Mouse (Mus musculus) lung, embryonic 16.5 days (tissue): ENCODE data around the gene Bin2. TPM values are rescaled to one million over a fixed set of nuclear protein-coding genes. Genes with fewer than 3 reads are reported as not detected.

Source experiments
- ATAC-seq: fragments of 200-750 bp; cut with Nextera tagmentation; 2 replicates; pipeline ENCODE4 v1.8.0; 2017; ENCODE audit warnings: low read depth, mild to moderate bottlenecking, moderate library complexity
- H3K27ac ChIP-seq: fragments of 300-500 bp; sonication (generic); 2 replicates; pipeline ENCODE4 v1.5.1; 2014; ENCODE audit warnings: mild to moderate bottlenecking, control low read depth, low read length
- H3K27me3 ChIP-seq: fragments of 300-500 bp; sonication (generic); 2 replicates; pipeline ENCODE4 v1.6.1; 2014; ENCODE audit warnings: low read depth, low read length, mixed read lengths; ENCODE audit not compliant: control insufficient read depth, insufficient read depth
- H3K36me3 ChIP-seq: fragments of 300-500 bp; sonication (generic); 2 replicates; pipeline ENCODE4 v1.6.1; 2014; ENCODE audit warnings: low read length; ENCODE audit not compliant: control insufficient read depth, insufficient read depth
- H3K4me1 ChIP-seq: fragments of 300-500 bp; sonication (generic); replicated peaks from 2 replicates; pipeline ENCODE4 v1.6.1; 2014; ENCODE audit warnings: low read length, mixed read lengths; ENCODE audit not compliant: control insufficient read depth, insufficient read depth
- H3K4me2 ChIP-seq: fragments of 300-500 bp; sonication (generic); 2 replicates; pipeline ENCODE4 v1.6.1; 2014; ENCODE audit warnings: low read depth, low read length, control low read depth
- H3K4me3 ChIP-seq: fragments of 300-500 bp; sonication (generic); 2 replicates; pipeline ENCODE4 v1.5.1; 2014; ENCODE audit warnings: mild to moderate bottlenecking, low read length, control low read depth
- H3K9ac ChIP-seq: fragments of 300-500 bp; sonication (generic); 2 replicates; pipeline ENCODE4 v1.6.1; 2014; ENCODE audit warnings: low read length, control low read depth
- H3K9me3 ChIP-seq: fragments of 300-500 bp; sonication (generic); 2 replicates; pipeline ENCODE4 v1.6.1; 2016; ENCODE audit warnings: low read length; ENCODE audit not compliant: control insufficient read depth
- WGBS: fragments of 180-500 bp; shearing (Covaris S2); extraction: QIAGEN DNeasy Blood & Tissue Kit; methylation state at CpG from one replicate; pipeline ENCODE4 v1.1.7; 2014; 5-methylcytosine and 5-hydroxymethylcytosine counted together
- polyA plus RNA-seq: library from polyadenylated mRNA; unstranded; fragments of >200 nt; fragmentation: Nextera tagmentation; extraction: Ambion mirVana; gene quantifications from 2 replicates; pipeline ENCODE4 v1.2.1, GENCODE M21; 2015

Bin2 gene
- polyA plus RNA-seq, 1 experiment from 2014 or later: 4.6 TPM

DNA sequence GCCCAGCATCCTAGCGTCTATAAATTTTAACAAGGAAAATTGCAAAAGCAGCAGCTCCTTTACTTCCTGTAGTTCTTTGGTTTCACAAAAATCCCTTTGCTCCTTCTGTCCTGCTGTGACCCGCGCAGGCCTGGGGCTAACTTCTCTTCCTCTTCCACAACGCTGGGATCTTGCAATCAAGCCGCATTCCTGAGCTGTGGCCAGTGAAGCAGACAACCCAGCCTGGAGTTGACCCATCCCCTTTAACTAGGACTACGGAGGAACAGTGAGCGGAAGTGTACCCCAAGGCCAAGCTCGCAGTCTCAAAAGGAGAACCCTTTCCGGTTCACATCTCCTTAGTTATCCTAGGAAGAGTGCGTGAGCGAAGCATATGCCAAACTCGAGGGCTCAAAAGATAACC, 9.2 kb upstream of the Bin2 start:
- Histone ChIP-seq H3K4me3 (no peak overlapping the region), H3K9me3 (no peaks in the 10 kb centered on the region), H3K36me3 (no peaks in the 10 kb centered on the region), H3K27ac (no peak overlapping the region), H3K4me1 (0 out of 2 replicates have a peak, but pooled peaks cover under 1% of the 10 kb centered on the region), H3K27me3 (no peaks in the 10 kb centered on the region), H3K9ac (no peak overlapping the region), H3K4me2 (no peak overlapping the region)
- 77% methylated on average over 12 of the region's 12 CpGs for WGBS
- ATAC-seq: no peak

DNA sequence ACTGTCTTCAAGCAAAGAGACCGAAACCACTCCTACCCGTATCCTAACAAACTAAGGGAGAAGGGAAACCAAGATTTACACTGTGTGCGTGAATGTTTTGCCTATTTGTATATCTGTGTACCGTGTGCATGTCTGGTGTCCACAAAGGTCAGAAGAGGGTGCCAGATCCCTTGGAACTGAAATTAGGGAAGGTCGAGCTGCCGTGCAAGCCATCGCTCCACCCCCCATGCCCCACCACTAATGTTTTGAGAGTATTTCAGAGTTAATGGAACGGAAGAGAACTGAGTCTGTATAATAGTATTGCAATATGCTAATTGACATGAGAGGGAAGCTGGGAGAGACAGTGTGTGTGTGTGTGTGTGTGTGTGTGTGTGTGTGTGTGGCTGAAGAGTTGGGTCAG, 8.3 kb upstream of the Bin2 start:
- ATAC-seq: no peak
- WGBS: 83% methylated on average over 8 of the region's 8 CpGs

GRCm38 (mm10) chr15:100676521-100676920, 7.2 kb upstream of the Bin2 start:
- no peak for ATAC-seq
- Histone ChIP-seq H3K4me2 (no peak overlapping the region), H3K9ac (no peak overlapping the region), H3K9me3 (no peaks in the 10 kb centered on the region), H3K4me1 (0 out of 2 replicates have a peak, but pooled peaks cover 2% of the 10 kb centered on the region), H3K36me3 (no peaks in the 10 kb centered on the region), H3K27ac (no peak overlapping the region), H3K27me3 (no peaks in the 10 kb centered on the region), H3K4me3 (no peak overlapping the region)
- WGBS: 76% methylated on average over 1 of the region's 1 CpGs

More for the DNA sequence above, 8.3 kb upstream of the Bin2 start:
- H3K4me3 ChIP-seq: no peak overlapping the region
- H3K36me3 ChIP-seq: no peaks in the 10 kb centered on the region
- no peaks in the 10 kb centered on the region for H3K27me3 ChIP-seq
- no peak overlapping the region for H3K27ac ChIP-seq
- H3K9ac ChIP-seq: no peak overlapping the region
- H3K4me2 ChIP-seq: no peak overlapping the region
- H3K9me3 ChIP-seq: no peaks in the 10 kb centered on the region
- 0 out of 2 replicates have a peak, but pooled peaks cover 2% of the 10 kb centered on the region for H3K4me1 ChIP-seq

GRCm38 (mm10) chr15:100675486-100675885, 6.1 kb upstream of the Bin2 start:
- Histone ChIP-seq H3K9me3 (no peaks in the 10 kb centered on the region), H3K9ac (no peak overlapping the region), H3K4me3 (no peak overlapping the region), H3K4me1 (0 out of 2 replicates have a peak, but pooled peaks cover 2% of the 10 kb centered on the region), H3K36me3 (no peaks in the 10 kb centered on the region), H3K27me3 (no peaks in the 10 kb centered on the region), H3K4me2 (no peak overlapping the region), H3K27ac (no peak overlapping the region)
- ATAC-seq: no peak
- 26% methylated on average over 3 of the region's 3 CpGs for WGBS

- Histone ChIP-seq H3K36me3 (no peaks in the 10 kb centered on the region), H3K27ac (no peak overlapping the region), H3K4me3 (no peak overlapping the region), H3K4me1 (0 out of 2 replicates have a peak, but pooled peaks cover 2% of the 10 kb centered on the region), H3K4me2 (no peak overlapping the region), H3K9me3 (no peaks in the 10 kb centered on the region), H3K27me3 (no peaks in the 10 kb centered on the region), H3K9ac (no peak overlapping the region)
- no peak for ATAC-seq
- WGBS: 84% methylated on average over 10 of the region's 10 CpGs
Observed at GRCm38 (mm10) chr15:100674566-100674965, 5.2 kb upstream of the Bin2 start.

DNA sequence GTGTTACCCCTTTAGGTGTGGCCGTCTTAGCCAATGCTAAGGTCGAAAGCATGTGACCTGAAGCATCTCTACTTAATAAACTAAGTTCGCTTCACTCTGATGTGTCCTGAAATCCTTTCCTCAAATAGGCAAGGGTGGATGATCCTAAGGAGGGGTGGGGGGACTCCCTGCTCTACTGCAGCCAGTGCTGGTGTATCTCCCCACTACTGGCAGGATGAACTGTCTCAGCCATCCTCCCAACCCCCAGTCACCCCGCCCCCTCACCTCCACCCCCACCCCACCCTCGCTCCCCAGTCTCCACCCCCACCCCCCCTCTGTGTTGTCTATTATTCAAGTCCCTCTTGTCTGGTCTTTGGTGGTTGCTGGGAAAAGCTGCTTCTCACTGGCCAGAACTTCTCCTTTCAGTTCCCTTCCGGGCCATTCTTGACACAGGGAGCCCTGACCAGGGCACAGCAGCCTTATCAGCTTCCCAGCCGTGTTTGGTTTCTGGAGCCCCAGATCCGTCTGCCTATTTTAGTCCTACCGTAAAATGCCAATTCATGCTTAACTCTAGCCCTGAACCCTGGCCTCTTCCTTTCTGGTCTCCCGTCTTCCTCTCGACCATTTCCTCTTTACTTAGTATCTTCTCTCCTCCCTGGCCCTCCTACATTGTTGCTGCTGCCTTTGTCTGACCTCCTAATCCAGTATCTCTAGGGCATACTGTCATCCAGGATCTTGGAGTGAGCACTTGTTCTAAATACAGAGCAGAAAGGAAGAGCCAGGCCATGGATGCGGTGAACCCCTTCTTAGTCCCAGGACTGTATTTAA, 4.4 kb upstream of the Bin2 start:
- ATAC-seq: no peak
- Histone ChIP-seq H3K4me2 (no peak overlapping the region), H3K36me3 (no peaks in the 10 kb centered on the region), H3K27ac (no peak overlapping the region), H3K9ac (no peak overlapping the region), H3K27me3 (no peaks in the 10 kb centered on the region), H3K9me3 (no peaks in the 10 kb centered on the region), H3K4me3 (no peak overlapping the region), H3K4me1 (0 out of 2 replicates have a peak, but pooled peaks cover 2% of the 10 kb centered on the region)
- WGBS: 35% methylated on average over 12 of the region's 12 CpGs

- Histone ChIP-seq H3K4me2 (no peak overlapping the region), H3K9me3 (no peaks in the 10 kb centered on the region), H3K27ac (no peak overlapping the region), H3K4me1 (peaks cover 6% of the 10 kb centered on the region; the same call in 1 of the 2 replicates), H3K4me3 (no peak overlapping the region), H3K36me3 (no peaks in the 10 kb centered on the region), H3K27me3 (no peaks in the 10 kb centered on the region), H3K9ac (no peak overlapping the region)
- WGBS: 73% methylated on average over 5 of the region's 5 CpGs
- no peak for ATAC-seq
Observed at GRCm38 (mm10) chr15:100670833-100671232, 1.5 kb upstream of the Bin2 start.

- H3K27me3 ChIP-seq: no peaks in the 10 kb centered on the region
- no peak for ATAC-seq
- H3K4me2 ChIP-seq: no peak overlapping the region
- no peak overlapping the region for H3K9ac ChIP-seq
- no peaks in the 10 kb centered on the region for H3K36me3 ChIP-seq
- H3K4me3 ChIP-seq: no peak overlapping the region
- WGBS: 80% methylated on average over 8 of the region's 8 CpGs
- peaks cover 6% of the 10 kb centered on the region; the same call in 1 of the 2 replicates for H3K4me1 ChIP-seq
- no peak overlapping the region for H3K27ac ChIP-seq
- no peaks in the 10 kb centered on the region for H3K9me3 ChIP-seq
Observed at GRCm38 (mm10) chr15:100670004-100670403, 651 bp upstream of the Bin2 start.

DNA sequence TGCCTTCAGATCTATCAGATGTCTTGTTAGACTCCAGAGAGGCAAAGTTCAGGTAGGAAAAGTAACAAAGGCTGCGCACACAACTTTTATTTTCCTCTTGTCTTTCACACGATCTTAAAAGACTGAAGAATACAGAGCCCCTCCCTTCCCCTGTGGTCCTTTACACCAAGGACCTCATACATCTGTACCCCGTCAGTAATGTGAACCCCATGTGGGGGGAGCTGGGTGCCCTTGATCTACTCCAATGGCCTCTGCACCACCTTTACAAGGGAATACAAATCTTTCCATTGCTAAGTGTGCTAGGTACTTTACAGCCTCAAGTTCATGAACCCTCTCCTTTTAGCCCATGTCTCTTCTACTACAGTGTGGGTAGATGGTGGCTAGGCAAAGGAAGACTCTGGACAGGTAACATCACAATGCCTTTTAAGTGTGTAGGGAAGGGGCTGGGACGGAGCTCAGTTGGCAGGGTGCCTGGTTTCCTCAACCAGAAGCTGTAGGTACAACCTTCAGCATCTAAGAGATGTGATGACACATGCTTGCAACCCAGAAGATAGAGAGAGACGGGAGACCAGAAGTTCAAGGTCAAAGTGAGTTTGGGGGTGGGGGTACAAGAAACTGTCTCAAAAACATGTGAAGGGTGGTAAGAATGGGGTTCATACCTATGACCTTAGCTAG, 1.3 kb downstream of the Bin2 start:
- Histone ChIP-seq H3K27me3 (no peaks in the 10 kb centered on the region), H3K9ac (no peak overlapping the region), H3K4me2 (no peak overlapping the region; the same call in 1 of the 2 replicates), H3K36me3 (no peaks in the 10 kb centered on the region), H3K27ac (no peak overlapping the region), H3K9me3 (no peaks in the 10 kb centered on the region), H3K4me1 (peaks cover 6% of the 10 kb centered on the region; the same call in 1 of the 2 replicates), H3K4me3 (no peak overlapping the region)
- 73% methylated on average over 5 of the region's 5 CpGs for WGBS
- ATAC-seq: no peak
